Mouse (Mus musculus) embryo, embryonic 10.5 days (tissue): ENCODE results near the gene Tcf7l1.

ENCODE experiments used
- DNase-seq: peaks from one replicate; pipeline ENCODE4 v3.0.0-alpha.2; 2015; ENCODE audit warnings: low spot score

Tcf7l1 gene

GRCm38 (mm10) chr6:72590111-72590510, 198.9 kb downstream of the Tcf7l1 start:
- DNase-seq = no peak

GRCm38 (mm10) chr6:72588307-72588706, 200.7 kb downstream of the Tcf7l1 start:
- no peak for DNase-seq

- DNase-seq = no peak
Measured at GRCm38 (mm10) chr6:72586701-72587100, 202.4 kb downstream of the Tcf7l1 start.

GRCm38 (mm10) chr6:72584154-72584553, 204.9 kb downstream of the Tcf7l1 start:
- DNase-seq = no peak

- no peak for DNase-seq
Measured at GRCm38 (mm10) chr6:72583211-72583839, 205.7 kb downstream of the Tcf7l1 start.

GRCm38 (mm10) chr6:72581625-72582382, 207.2 kb downstream of the Tcf7l1 start:
- DNase-seq = no peak
